Mouse (Mus musculus) B cell, adult 2 months (primary cell): ENCODE measurements around the gene Tssk6.

Source experiments
- DNase-seq, 2 experiments: peaks; one replicate each; pipeline ENCODE4 v3.0.0; 2022

The Tssk6 gene

GRCm38 (mm10) chr8:69887289-69888243 lies 14.4 kb upstream of the Tssk6 start, which contains the start of gene Cilp2:
Cilp2 (minus strand) TSS chr8:69887687.
- DNase-seq, result peak; percentile 68 to 70

- DNase-seq, result peak; percentile 40 to 46
Observed at GRCm38 (mm10) chr8:69888244-69888866, 13.6 kb upstream of the Tssk6 start.

- DNase-seq, result no peak
Observed at GRCm38 (mm10) chr8:69888902-69889301, 13.1 kb upstream of the Tssk6 start.

GRCm38 (mm10) chr8:69890813-69891241 lies 11.2 kb upstream of the Tssk6 start:
- peak; percentile 44 to 56 for DNase-seq

GRCm38 (mm10) chr8:69893863-69894262 lies 8.1 kb upstream of the Tssk6 start:
- DNase-seq, result peak; percentile 71 to 73

- DNase-seq, result no peak
Observed at GRCm38 (mm10) chr8:69894836-69895332, 7.1 kb upstream of the Tssk6 start.

- no peak for DNase-seq
Observed at GRCm38 (mm10) chr8:69895772-69896451, 6.1 kb upstream of the Tssk6 start.

- no peak for DNase-seq
Observed at GRCm38 (mm10) chr8:69897857-69898256, 4.1 kb upstream of the Tssk6 start.

- DNase-seq, result no peak
Observed at GRCm38 (mm10) chr8:69899876-69900275, 2.1 kb upstream of the Tssk6 start.

GRCm38 (mm10) chr8:69900895-69901451 lies 1.0 kb upstream of the Tssk6 start:
- no peak for DNase-seq

- DNase-seq, result peak; percentile 97 to 98
Observed at GRCm38 (mm10) chr8:69901484-69902162, 361 bp upstream of the Tssk6 start.

GRCm38 (mm10) chr8:69903063-69903542 lies 1.1 kb downstream of the Tssk6 start:
- peak; percentile 90 to 91 for DNase-seq

- no peak for DNase-seq
Observed at GRCm38 (mm10) chr8:69904096-69904495, 2.1 kb downstream of the Tssk6 start.

GRCm38 (mm10) chr8:69906260-69906659 lies 4.3 kb downstream of the Tssk6 start:
- DNase-seq, result no peak

- no peak for DNase-seq
Observed at GRCm38 (mm10) chr8:69907106-69907505, 5.1 kb downstream of the Tssk6 start.

- no peak for DNase-seq
Observed at GRCm38 (mm10) chr8:69911917-69912316, 9.9 kb downstream of the Tssk6 start.

GRCm38 (mm10) chr8:69912478-69913074 lies 10.6 kb downstream of the Tssk6 start:
- no peak for DNase-seq

GRCm38 (mm10) chr8:69914526-69914925 lies 12.5 kb downstream of the Tssk6 start:
- no peak for DNase-seq

- no peak for DNase-seq
Observed at GRCm38 (mm10) chr8:69915748-69916147, 13.8 kb downstream of the Tssk6 start.

- no peak for DNase-seq
Observed at GRCm38 (mm10) chr8:69918506-69918905, 16.5 kb downstream of the Tssk6 start.

- peak; percentile 85 to 86 for DNase-seq
Observed at GRCm38 (mm10) chr8:69919010-69919409, 17.0 kb downstream of the Tssk6 start.
